Mouse (Mus musculus): ENCODE data around the gene Flcn. TPM values are rescaled to one million over a fixed set of nuclear protein-coding genes. Genes with fewer than 3 reads are reported as not detected.

Gene Flcn
- total RNA-seq, 2 experiments from 2014 or later: 33.3 to 36.1 TPM

DNA sequence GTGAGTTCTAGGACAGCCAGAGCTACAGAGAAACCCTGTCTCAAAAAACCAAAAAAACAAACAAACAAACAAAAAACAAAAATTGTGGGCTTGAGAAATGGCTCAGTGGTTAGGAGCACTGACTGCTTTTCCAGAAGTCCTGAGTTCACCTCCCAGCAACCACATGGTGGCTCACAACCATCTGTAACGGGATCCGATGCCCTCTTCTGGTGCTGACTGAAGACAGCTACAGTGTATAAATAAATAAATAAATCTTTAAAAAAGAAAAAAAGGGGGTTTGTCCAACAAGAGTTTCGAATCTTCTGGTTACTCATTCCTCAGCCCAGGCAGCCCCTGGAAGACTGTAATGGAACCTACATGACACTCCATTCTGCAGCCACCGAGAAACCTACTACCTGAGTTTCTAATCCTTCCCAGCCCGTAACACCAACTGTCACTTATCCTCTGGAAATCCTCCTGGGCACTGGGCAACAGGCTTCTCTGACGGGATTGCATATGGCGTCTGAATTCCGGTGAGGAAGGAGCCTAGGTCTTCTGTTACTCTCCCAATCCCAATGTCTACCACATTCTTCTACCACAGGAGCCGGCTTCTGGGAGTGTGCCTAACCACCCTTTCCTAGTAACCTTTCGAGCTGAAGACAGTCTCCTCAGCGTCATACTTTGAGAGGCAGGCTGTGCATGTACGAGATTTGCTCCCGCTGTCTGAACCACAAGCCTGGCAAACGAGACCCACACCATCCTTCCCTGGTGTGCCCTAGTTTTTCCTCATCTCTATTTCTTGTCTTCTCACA is 1.5 kb downstream of the Flcn start:
- no peak for DNase-seq
- intact Hi-C loops (cut with DNase I): no loop called here

DNA sequence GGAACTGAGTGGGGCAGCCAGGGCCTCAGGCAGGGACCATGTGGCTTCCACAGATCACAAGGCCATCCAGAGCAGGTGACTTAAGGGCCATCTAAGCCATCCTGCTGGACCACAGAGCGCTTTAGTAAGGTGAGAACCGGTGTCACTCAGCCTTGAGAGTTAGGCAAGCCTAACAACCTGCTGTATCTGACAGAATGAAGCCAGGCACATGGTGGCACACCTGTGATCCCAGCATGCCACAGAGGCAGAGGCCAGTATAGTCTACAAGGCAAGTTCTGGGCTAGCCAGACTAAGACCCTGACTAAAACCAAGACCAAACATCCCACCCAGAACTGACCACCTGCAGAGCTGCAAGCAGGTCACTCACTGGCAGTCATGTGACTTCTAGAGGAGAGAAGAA is 4.2 kb downstream of the Flcn start:
- intact Hi-C loops (cut with DNase I): no loop called here
- no peak for DNase-seq

DNA sequence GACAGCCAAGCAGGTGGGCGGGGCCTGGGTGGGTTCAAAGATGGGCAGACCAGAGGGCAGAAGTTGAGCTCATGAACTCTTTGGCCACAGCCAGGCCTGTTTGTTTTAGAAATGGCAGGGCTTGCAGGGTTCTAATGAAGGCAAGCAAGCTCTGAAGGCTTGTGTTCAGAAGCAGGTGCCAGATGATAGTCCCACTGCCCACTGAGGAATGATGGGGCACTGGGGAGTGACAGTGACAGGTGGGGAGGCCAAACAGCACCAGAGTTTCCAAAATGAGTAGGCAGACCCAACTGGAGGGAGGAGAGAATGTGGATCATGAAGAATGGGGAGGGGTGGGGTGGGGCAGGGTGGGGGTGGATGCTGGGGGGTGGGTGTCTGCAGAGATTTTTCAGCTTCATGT is 4.6 kb downstream of the Flcn start:
- no peak for DNase-seq
- intact Hi-C loops (cut with DNase I): no loop called here

DNA sequence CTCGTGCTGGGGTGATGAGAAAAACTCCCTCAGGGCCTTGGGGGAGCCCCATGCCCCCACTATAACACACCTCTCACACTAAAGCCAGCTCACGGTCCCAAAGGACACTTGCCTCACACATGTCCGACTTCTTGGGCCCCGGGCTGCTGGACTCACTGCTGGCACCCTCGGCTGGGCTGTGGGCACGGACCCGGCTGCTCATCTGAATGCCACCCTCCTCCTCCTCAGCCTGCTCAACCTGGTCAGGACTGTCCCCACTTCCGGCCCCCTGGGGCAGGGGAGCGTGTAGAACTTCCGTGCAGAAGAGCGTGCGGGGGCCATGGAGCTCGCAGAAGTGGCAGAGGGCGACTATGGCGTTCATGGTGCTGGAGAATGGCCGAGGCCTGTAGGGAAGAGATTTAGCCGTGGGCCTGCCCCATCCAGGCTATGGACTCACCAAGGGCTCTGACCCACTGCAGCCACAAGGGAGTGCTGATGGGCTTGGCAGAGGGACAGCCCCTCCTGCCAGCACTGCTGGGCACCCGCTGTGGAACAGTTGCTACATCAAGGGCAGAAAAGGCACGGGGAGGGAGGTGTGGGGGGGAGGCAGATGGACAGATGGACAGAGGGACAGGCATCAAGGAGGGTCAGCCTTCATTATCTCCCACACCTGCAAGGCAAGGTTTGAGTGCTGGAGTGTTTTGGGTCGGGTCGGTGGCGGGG is 5.3 kb downstream of the Flcn start:
- intact Hi-C loops (cut with DNase I): no loop called here
- DNase-seq: peak; percentile 44

DNA sequence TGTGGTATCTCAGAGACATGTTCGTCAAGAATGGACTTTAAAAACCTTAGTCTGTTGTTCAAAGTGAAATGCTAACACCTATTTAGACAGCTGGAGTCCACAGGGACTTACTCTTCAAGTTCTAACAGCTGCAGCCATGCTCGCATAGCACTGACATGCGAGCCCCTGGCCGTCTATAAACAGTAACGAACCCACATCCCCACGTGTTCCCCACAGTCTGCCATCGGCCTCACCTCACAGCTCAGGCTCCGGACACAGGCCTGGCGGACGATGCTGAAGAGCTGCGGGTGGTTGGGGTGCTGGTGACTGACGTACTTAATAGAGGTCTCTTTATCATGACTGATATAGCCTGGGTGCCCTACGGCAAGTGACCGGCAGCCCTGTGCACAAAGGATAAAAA is 6.3 kb downstream of the Flcn start:
- intact Hi-C loops (cut with DNase I): no loop called here
- DNase-seq: no peak

DNA sequence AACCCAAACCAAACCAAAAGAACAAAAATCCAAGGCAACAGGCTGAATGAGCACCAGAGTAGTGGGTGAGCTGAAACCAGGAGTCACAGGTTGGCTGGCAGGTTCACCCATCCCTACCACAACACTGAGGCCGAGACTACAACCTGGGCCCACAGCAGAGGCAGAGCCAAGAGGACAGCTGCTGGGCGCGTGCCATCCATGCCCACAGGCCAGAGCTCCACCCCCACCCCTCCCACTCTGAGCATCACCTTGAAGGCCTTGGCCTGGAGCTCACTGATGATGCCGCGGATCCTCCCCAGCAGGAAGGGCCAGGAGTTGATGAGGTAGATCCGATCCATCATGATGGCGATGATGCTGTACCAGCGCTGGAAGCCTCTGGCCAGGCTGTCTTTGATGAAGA is 7.9 kb downstream of the Flcn start:
- DNase-seq: no peak
- intact Hi-C loops (cut with DNase I): no loop called here

DNA sequence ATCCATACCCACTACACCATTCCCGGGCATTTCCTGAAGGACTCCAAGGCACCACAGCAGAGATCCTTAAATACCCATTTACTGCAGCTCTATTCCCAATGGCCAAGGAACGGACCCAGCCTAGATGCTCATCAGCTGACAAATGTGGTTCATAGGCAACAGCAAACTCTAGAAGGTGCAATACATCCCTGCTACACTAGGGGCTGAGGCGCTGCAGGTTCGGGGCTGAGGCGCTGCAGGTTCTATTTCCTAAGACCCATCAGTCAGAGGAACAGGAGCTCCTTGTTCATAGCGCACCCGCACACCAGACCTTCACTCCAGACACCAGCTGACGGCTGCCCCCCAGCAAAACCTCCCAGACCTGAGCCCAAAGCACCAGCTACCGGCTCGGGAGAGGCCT is 9.4 kb downstream of the Flcn start:
- DNase-seq: no peak
- intact Hi-C loops (cut with DNase I): no loop called here

DNA sequence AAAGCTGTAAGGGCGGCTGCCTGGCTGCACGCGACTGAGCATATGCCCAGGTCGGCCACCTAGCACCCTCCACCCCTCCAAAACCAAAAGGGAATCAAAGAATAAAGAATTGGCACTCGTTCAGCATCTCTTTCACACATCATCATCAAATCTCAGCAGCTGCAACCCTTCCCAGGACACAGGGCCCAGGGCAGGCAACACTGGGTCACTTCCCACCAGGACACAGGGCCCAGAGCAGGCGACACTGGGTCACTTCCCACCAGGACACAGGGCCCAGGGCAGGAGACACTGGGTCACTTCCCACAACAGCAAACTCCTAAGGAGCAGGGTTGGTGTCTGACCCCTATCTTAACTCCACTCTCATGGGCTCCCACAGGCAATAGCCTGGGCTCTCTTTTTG is 16.4 kb downstream of the Flcn start:
- intact Hi-C loops (cut with DNase I): no loop called here
- DNase-seq: no peak

DNA sequence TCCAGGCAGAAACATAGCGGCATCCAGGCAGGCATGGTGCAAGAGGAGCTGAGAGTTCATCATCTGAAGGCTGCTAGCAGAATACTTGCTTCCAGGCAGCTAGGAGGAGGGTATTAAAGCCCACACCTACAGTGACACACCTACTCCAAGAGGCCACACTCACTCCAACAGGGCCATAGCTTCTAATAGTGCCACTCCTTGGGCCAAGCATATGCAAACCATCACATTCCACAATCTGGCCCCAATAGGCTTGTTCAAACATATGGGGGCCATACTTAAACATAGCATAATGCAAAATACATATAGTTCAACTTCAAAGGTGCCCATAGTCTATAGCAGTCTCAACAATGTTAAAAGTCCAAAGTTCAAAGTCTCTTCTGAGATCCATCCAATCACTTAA is 20.5 kb downstream of the Flcn start:
- DNase-seq: no peak
- intact Hi-C loops (cut with DNase I): no loop called here

DNA sequence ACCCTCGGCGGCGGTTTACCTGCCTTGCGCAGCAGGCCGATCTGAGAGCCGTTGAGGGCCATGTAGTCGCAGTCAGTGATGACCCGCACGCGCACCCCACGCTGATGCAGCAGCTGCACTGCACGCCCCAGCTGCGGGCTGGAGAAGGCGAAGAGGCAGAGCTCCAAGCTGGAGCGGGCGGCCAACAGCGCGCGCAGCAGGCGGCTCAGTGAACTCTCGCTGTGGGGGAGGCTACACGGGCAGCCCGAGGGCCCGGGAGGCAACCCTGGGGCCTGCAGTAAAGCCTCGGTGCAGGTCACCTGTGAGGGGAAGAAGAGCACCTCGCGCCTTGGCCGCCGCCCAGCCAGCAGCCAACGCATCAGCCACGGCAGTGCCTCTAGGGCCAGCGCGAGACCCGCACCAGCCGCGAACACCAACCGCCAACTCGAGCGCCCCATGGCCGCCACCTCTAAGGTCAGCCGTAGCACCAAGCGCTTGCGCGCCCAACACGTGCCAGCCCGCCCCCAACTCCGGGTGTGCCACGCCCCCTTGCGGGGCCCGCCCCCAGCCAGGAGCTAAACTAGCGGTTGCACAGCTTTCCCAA is 22.5 kb downstream of the Flcn start, which contains the start of gene Pld6:
TSS of gene Pld6 (minus strand) at position 447 of the 583 bp plus-strand sequence.
- intact Hi-C loops (cut with DNase I): no loop called here
- DNase-seq: peak; percentile 52

DNA sequence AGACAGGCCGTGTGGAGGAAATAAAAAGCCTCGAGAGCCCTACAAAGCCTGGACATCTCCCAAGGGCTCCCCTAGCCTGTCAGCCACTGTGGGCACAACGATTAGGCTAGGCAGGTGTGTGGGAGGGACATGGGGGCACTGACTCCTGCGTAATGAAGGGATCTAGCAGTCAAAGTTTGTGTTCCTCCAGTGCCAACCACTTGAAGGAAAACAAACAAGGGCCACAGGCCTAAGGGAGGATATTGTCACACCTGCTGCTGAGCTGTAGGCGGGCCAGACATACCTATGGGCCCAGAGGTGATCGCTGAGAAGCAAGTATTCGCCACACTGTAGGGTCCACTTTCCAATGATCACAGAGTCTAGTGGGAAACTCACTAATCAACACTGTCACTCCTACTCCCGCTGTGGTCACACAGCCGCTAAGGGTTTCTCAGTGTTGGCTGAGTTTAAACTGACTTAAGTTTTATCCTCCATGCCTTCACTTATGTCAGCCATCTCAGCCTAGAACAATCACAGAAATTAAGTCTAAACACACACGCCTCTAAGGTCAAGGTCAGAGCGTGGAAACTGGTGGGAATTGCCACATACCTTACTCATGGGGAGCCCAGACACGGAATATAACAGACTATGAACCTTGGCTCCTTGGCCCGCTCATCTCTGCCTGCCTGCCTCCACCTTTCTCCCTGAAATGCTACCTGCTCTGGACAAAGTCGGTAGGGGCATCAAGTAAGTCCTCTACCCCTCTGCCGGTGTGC is 23.2 kb downstream of the Flcn start:
- intact Hi-C loops (cut with DNase I): no loop called here

DNA sequence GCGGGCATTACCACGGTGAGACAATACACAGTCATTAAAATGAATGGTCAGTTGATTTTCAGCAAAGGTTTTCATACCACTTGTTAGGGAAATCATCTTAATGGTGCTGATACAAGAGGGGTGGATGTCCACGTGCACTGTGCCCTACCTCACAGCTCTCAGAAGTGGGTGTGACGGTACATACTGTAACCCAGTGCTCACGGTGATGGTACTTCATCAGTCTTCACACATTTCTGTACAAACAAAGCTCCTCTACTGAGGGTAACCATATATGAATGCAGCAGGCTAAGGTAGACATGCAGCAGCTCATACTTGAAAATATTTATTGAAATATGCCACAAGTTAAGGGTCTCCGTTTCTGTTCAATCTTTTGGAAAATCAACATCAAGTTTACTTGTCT is 26.2 kb downstream of the Flcn start:
- intact Hi-C loops (cut with DNase I): no loop called here
- no peak for DNase-seq

More for the DNA sequence above, 23.2 kb downstream of the Flcn start:
- DNase-seq: no peak

DNA sequence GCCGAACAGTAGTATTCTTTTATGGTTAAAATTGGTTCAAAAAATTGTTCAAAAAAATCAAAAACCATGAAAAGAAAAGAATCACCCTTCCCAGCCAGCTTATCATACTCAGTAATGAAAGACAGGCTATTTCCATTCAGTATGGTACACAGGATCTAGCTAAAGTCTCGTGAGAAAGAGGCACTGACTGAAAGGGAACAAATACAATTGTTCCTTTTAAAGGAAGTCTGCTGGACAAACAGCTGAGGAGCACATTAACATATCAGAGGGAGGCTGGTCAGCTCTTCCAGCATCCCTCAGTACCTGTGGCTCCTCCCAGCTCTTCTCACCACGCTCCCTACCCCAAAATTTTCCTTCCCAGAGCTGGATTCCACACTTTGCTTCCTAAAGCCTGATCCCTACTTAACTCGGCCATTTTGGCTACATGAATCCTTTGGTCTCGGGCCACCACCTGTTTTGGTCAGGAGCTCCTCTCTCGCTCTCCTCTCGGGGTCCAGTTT is 27.7 kb downstream of the Flcn start:
- DNase-seq: no peak
- intact Hi-C loops (cut with DNase I): no loop called here

DNA sequence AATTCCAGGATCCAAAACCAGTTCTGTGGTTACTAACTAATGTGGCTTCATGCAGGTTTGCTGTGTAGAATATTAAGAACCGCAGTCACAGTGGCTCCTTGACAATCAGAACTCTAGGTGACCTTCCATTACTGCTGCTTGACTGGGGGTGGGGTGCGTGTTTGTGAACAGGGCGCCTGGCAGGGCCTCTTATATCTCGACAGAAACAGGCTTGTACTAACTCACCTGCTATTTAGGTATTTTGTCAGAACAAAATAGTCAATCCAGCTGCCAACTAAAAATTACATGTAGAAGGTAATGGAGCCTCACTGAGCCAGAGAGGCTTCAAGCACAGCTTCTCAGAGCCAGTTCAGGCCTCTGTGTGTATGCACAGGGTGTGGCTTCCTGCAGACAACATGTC is 29.6 kb downstream of the Flcn start:
- intact Hi-C loops (cut with DNase I): no loop called here
- no peak for DNase-seq

DNA sequence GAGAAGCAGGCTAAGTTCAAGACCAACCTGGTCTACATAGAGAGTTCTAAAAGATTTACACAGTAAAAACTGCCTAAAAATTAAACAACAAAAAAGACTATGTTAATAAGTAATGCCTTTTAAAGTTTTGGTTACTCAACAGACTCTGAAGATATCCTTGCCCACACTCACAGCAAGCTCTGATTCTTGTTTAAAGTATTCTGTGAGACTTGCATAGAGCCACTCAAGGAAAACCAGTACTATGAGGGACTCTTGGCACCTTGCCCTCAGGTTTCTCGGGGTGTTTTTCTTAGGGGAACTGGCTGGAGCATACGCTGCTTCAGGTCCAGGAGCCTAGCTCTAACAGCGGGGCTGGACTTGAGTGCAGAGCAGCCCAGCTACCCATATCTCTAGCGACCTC is 30.4 kb downstream of the Flcn start:
- no peak for DNase-seq
- intact Hi-C loops (cut with DNase I): no loop called here

DNA sequence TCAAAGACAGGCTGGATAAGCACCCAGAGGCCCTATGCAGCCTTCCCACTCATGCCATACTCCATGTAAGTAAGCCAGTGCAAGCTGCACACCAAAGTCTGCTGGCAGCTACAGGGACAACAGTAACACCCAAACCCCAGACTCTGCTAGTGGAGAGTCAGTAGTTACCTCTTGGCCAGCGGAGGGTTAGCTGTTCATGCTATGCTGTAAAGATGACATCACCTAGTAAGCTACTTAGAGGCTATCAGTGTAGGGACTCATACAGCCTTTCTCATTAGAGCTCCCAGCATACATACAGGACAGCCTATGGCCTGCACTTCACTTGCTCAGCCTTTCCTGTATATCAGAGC is 31.0 kb downstream of the Flcn start:
- intact Hi-C loops (cut with DNase I): no loop called here
- no peak for DNase-seq

DNA sequence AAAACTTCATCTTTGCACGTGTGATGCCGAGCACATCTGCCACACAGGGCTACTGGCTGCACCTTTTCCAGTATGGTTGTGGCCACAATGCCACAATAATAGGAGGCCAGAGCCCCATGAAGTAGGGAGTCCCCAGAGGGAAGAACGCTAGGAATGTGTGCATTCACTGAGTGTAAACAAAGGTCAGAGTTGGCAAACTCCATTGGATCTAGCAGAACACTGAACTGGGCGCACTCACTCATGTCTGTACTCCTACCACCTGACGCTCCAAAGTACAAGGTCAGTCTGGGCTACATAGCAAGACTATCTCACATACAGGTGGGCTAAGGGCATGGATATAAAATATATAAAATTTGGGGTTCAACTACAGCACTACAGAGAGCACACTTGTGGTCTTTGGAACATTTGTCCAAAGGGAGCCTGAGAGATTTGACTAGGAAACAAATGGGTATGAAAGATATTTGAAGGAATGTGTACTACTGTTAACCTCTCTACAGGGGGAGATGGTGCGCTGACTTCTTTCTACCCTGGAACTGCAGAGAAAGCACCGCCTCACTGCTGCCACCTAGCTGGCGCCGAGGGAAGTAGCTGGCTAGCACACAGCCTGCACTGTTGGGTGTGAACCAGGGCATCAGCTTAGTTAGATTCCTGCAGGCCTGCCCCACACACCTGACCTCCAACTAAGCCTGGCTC is 31.5 kb downstream of the Flcn start:
- intact Hi-C loops (cut with DNase I): no loop called here
- DNase-seq: peak; percentile 80

DNA sequence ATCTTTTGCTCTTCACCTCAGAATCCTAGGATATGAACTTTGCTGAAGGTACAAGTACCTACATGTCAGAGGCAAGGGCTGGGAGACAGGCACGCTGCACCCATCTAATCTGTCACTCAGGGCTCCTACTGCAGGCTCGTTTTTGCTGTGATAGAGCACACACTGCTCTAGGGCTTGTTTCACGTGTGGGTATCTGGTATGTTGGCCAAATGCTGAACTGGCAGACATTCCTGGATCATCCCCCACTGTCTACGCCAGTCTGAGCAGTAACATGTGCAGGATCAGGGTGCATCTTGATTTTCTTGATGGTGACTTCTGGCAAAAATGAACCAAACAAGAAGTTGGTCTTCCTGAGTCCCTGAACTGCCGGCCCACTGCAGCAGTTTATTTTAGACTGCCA is 32.6 kb downstream of the Flcn start:
- intact Hi-C loops (cut with DNase I): no loop called here
- no peak for DNase-seq

DNA sequence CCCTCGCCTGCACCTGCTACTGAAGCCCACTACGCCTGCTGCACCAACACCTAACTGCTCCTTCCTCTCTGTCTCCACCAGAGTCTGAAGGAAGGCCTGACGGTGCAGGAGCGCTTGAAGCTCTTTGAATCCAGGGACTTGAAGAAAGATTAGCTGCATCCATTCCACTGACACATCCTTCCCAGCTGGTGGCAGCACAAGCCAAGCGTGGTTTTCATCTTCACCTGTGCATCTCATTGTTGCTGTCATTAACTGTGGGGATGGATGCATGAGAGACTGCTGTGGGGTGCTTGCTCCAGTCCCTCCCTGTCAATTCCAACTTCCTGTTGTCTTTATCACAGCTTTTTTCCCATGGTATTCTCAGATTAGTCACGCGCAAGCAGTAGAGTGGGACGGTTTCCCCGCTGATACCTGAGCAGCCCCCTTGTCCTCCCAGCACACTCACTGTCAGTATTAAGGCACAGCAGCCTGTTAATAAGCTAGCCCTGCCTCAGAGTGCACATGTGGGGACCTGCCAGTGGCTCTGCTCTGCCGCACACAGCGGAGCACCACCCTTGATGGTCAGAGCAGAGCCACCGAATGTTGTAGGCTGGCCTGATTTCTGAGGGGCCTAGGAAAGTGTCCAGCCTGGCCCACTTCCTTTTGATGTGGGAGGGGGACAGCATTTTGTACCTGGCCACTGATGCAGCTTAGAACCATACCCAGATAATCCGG is 34.2 kb downstream of the Flcn start:
- no peak for DNase-seq
- intact Hi-C loops (cut with DNase I): no loop called here

DNA sequence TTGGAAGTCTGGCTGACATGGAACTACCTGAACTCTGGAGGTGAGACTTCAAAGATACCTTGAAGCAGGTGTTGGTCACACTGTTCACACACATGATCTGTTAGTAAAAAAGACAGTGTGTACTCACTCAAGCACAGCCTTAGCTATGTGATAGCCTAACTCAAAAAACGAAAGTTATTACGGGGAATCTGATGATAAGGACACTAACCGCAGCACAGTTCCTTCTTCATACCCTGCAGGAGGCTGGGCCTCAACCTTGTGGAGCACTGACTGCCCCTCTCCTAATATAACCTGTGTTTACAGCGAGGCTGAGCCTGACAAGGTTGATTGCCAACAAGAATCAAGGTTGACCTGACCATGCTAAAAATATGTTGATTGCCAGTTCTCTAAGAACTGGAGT is 35.3 kb downstream of the Flcn start:
- intact Hi-C loops (cut with DNase I): no loop called here
- no peak for DNase-seq

All from left cerebral cortex, postnatal 4 days (tissue).